Mouse (Mus musculus): ENCODE measurements at regions not wholly inside any gene's neighbourhood (a gene's known extent, or its start where the extent isn't known, plus 50 kb on each side); places are given as distances from the start of the nearest gene placed in this dataset.

DNA sequence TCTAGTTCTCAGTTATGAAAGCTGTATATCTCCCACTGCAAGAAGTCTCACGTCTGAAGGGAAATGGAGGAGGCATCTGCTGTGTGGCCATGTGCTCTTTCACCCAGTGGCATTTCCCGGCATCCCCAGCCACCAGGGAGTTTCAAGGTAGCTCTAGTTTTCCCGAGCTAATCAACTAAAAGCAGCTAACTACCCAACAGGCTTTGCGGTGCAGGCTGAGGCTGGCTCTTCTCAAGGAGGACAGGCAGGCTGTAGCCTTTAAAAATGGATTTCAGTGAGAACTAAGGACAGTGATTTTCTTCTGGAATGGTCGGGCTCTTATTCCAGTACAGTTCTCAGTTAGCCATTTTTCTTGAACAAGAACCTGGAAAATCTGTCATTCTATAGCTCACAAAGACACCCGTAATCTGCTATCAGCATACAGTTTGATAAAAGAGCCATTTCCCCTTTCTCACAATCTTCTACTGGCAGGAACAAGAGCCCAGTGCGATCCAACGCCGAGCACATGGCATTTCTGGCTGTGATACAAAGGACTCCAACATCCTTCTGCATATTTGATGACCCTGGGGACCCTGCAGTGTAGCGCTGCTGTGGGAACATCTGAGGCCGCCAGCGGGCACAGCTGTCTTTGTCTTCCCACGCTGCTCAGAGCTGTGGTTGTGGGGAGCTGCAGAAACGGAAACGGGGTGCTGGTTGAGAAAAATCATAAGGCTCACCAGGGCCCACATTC lies 188.9 kb upstream of the Hnrnpa3 start:
- Histone ChIP-seq H3K4me1 (ENCODE audit: control insufficient read depth, insufficient read depth, low read length) (peaks cover 5% of the 10 kb centered on the region), H3K4me3 (ENCODE audit: insufficient read depth, low read length) (no peak overlapping the region), H3K27ac (ENCODE audit: insufficient read depth, low read length) (peak overlapping the region; percentile 39; the same call in 1 of the 2 replicates)
- TF ChIP-seq CTCF (IDR thresholded peaks at IDR 0.05; ENCODE audit: extremely low read depth, insufficient read depth, low read length) (no peak), POLR2A (IDR thresholded peaks at IDR 0.05; ENCODE audit: extremely low read depth, insufficient read depth, low read length) (no peak)

- H3K4me3 ChIP-seq (ENCODE audit: insufficient read depth, low read length): no peak overlapping the region
- H3K27ac ChIP-seq (ENCODE audit: insufficient read depth, low read length): no peak overlapping the region
- TF ChIP-seq CTCF (IDR thresholded peaks at IDR 0.05; ENCODE audit: extremely low read depth, insufficient read depth, low read length) (no peak), POLR2A (IDR thresholded peaks at IDR 0.05; ENCODE audit: extremely low read depth, insufficient read depth, low read length) (no peak)
- peaks cover 5% of the 10 kb centered on the region for H3K4me1 ChIP-seq (ENCODE audit: control insufficient read depth, insufficient read depth, low read length)
Measured at GRCm38 (mm10) chr2:75470688-75471054, 188.4 kb upstream of the Hnrnpa3 start.

DNA sequence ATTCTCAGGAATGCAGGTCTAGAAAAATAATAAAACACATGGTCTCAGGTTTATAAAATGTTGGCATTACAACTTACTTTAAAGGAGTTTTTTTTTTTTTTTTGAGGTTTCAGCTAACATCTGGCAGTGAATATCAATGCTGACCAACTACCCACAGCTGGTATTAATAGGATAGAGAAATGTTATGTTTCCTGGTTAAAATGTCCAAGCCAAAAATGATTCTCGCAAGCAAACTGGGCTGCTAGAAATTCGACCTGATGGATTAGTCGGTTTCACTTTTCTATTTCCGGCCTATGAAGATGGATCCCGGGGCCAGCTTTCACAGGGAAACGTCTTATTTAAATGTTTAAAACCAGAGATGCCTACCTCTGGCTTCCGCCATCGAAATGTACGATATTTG lies 186.6 kb upstream of the Hnrnpa3 start:
- no peak overlapping the region for H3K4me3 ChIP-seq (ENCODE audit: insufficient read depth, low read length)
- no peak for TF ChIP-seq POLR2A (IDR thresholded peaks at IDR 0.05; ENCODE audit: extremely low read depth, insufficient read depth, low read length)
- no peak for TF ChIP-seq CTCF (IDR thresholded peaks at IDR 0.05; ENCODE audit: extremely low read depth, insufficient read depth, low read length)

DNA sequence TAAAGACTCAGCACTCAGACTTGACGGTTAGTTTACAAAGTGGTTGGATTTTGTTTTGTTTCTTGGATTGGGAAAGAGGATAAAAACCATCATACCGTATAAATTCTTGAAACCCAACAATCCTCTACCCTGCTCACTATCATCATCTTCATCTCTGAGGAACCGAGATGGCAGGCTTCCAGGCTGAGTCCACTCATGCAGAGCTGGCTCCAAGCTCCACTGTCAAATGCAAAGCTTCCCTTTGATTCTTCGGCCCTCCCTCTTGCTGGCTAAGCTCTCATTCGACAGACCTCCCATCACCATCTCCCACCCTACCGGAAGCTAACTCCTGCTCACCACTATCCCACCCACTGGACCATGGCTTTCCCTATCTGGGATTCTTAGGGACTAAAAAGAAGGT lies 184.6 kb upstream of the Hnrnpa3 start:
- Histone ChIP-seq H3K27ac (ENCODE audit: insufficient read depth, low read length) (no peak overlapping the region), H3K4me1 (ENCODE audit: control insufficient read depth, insufficient read depth, low read length) (peaks cover 5% of the 10 kb centered on the region), H3K4me3 (ENCODE audit: insufficient read depth, low read length) (no peak overlapping the region)
- TF ChIP-seq CTCF (IDR thresholded peaks at IDR 0.05; ENCODE audit: extremely low read depth, insufficient read depth, low read length) (no peak), POLR2A (IDR thresholded peaks at IDR 0.05; ENCODE audit: extremely low read depth, insufficient read depth, low read length) (no peak)

More for the DNA sequence above, 186.6 kb upstream of the Hnrnpa3 start:
- Histone ChIP-seq H3K27ac (ENCODE audit: insufficient read depth, low read length) (no peak overlapping the region), H3K4me1 (ENCODE audit: control insufficient read depth, insufficient read depth, low read length) (peaks cover 5% of the 10 kb centered on the region)

- Histone ChIP-seq H3K4me1 (ENCODE audit: control insufficient read depth, insufficient read depth, low read length) (no peaks in the 10 kb centered on the region), H3K4me3 (ENCODE audit: insufficient read depth, low read length) (no peak overlapping the region), H3K27ac (ENCODE audit: insufficient read depth, low read length) (no peak overlapping the region)
- TF ChIP-seq POLR2A (IDR thresholded peaks at IDR 0.05; ENCODE audit: extremely low read depth, insufficient read depth, low read length): no peak
- no peak for TF ChIP-seq CTCF (IDR thresholded peaks at IDR 0.05; ENCODE audit: extremely low read depth, insufficient read depth, low read length)
Measured at GRCm38 (mm10) chr2:75476350-75476749, 182.7 kb upstream of the Hnrnpa3 start.

- no peak overlapping the region for H3K27ac ChIP-seq (ENCODE audit: insufficient read depth, low read length)
- no peaks in the 10 kb centered on the region for H3K4me1 ChIP-seq (ENCODE audit: control insufficient read depth, insufficient read depth, low read length)
- no peak for TF ChIP-seq POLR2A (IDR thresholded peaks at IDR 0.05; ENCODE audit: extremely low read depth, insufficient read depth, low read length)
- TF ChIP-seq CTCF (IDR thresholded peaks at IDR 0.05; ENCODE audit: extremely low read depth, insufficient read depth, low read length): no peak
- H3K4me3 ChIP-seq (ENCODE audit: insufficient read depth, low read length): no peak overlapping the region
Measured at GRCm38 (mm10) chr2:75477076-75477475, 182.0 kb upstream of the Hnrnpa3 start.

GRCm38 (mm10) chr2:75479546-75479945 lies 179.5 kb upstream of the Hnrnpa3 start:
- TF ChIP-seq CTCF (IDR thresholded peaks at IDR 0.05; ENCODE audit: extremely low read depth, insufficient read depth, low read length) (no peak), POLR2A (IDR thresholded peaks at IDR 0.05; ENCODE audit: extremely low read depth, insufficient read depth, low read length) (no peak)
- H3K4me1 ChIP-seq (ENCODE audit: control insufficient read depth, insufficient read depth, low read length): no peaks in the 10 kb centered on the region
- H3K27ac ChIP-seq (ENCODE audit: insufficient read depth, low read length): no peak overlapping the region
- no peak overlapping the region for H3K4me3 ChIP-seq (ENCODE audit: insufficient read depth, low read length)

- Histone ChIP-seq H3K4me1 (ENCODE audit: control insufficient read depth, insufficient read depth, low read length) (no peaks in the 10 kb centered on the region), H3K27ac (ENCODE audit: insufficient read depth, low read length) (no peak overlapping the region), H3K4me3 (ENCODE audit: insufficient read depth, low read length) (no peak overlapping the region)
- no peak for TF ChIP-seq CTCF (IDR thresholded peaks at IDR 0.05; ENCODE audit: extremely low read depth, insufficient read depth, low read length)
- TF ChIP-seq POLR2A (IDR thresholded peaks at IDR 0.05; ENCODE audit: extremely low read depth, insufficient read depth, low read length): no peak
Measured at GRCm38 (mm10) chr2:75481863-75482262, 177.2 kb upstream of the Hnrnpa3 start.

DNA sequence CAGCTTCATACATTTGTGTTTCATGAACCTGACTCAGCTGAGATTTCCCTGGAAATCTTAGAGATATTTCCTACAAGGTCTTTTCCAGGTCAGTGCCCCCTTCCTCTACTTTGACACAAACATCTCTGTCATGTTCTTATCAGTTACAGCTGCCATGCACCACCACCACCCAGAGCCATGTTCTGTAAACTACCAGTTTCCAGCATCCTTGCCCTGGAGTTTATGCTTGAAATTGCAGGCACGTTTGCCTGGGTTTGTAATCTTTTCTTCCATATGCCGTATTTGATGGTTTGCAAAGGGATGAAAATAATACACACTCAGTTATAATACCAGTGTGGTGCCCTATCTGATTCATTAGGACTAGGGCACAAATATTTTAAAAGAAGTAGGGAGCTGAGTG lies 176.6 kb upstream of the Hnrnpa3 start:
- H3K4me1 ChIP-seq (ENCODE audit: control insufficient read depth, insufficient read depth, low read length): no peaks in the 10 kb centered on the region
- H3K27ac ChIP-seq (ENCODE audit: insufficient read depth, low read length): no peak overlapping the region
- no peak overlapping the region for H3K4me3 ChIP-seq (ENCODE audit: insufficient read depth, low read length)
- TF ChIP-seq POLR2A (IDR thresholded peaks at IDR 0.05; ENCODE audit: extremely low read depth, insufficient read depth, low read length): no peak
- no peak for TF ChIP-seq CTCF (IDR thresholded peaks at IDR 0.05; ENCODE audit: extremely low read depth, insufficient read depth, low read length)

GRCm38 (mm10) chr2:75484951-75485350 lies 174.1 kb upstream of the Hnrnpa3 start:
- TF ChIP-seq CTCF (IDR thresholded peaks at IDR 0.05; ENCODE audit: extremely low read depth, insufficient read depth, low read length): no peak
- TF ChIP-seq POLR2A (IDR thresholded peaks at IDR 0.05; ENCODE audit: extremely low read depth, insufficient read depth, low read length): no peak
- Histone ChIP-seq H3K4me1 (ENCODE audit: control insufficient read depth, insufficient read depth, low read length) (no peaks in the 10 kb centered on the region), H3K4me3 (ENCODE audit: insufficient read depth, low read length) (no peak overlapping the region), H3K27ac (ENCODE audit: insufficient read depth, low read length) (no peak overlapping the region)
